Mouse (Mus musculus): ENCODE data around the gene Olfr201. TPM values are rescaled to one million over a fixed set of nuclear protein-coding genes. Genes with fewer than 3 reads are reported as not detected.
"Not testable (repeated sequence)": the region's sequence is repeated elsewhere in the genome, so short reads cannot be mapped to it uniquely, and the experiment has no call there.

The Olfr201 gene
- polyA plus RNA-seq, 1 experiment from 2014 or later: not detected

- H3K27ac ChIP-seq (ENCODE audit: low read length); H3K9ac ChIP-seq (ENCODE audit: low read depth, low read length); H3K4me3 ChIP-seq (ENCODE audit: low read depth, low read length); H3K36me3 ChIP-seq (ENCODE audit: control insufficient read depth, insufficient read depth, low read length); H3K27me3 ChIP-seq (ENCODE audit: control insufficient read depth, insufficient read depth, low read depth, low read length); H3K9me3 ChIP-seq (replicated peaks; ENCODE audit: control insufficient read depth, low read length, poor library complexity, severe bottlenecking); H3K4me1 ChIP-seq (ENCODE audit: control insufficient read depth, insufficient read depth, low read length); H3K4me2 ChIP-seq (ENCODE audit: low read length); ATAC-seq: not testable (repeated sequence)
- 78% methylated on average over 1 of the region's 1 CpGs for WGBS
Observed at GRCm38 (mm10) chr16:59219667-59220066, 52.8 kb downstream of the Olfr201 start, which contains the start of gene Olfr199. Olfr199 (minus strand) TSS chr16:59219767.

- not testable (repeated sequence) for H3K4me2 ChIP-seq (ENCODE audit: low read length); H3K9ac ChIP-seq (ENCODE audit: low read depth, low read length); H3K27ac ChIP-seq (ENCODE audit: low read length); ATAC-seq; H3K27me3 ChIP-seq (ENCODE audit: control insufficient read depth, insufficient read depth, low read depth, low read length); H3K36me3 ChIP-seq (ENCODE audit: control insufficient read depth, insufficient read depth, low read length); H3K9me3 ChIP-seq (replicated peaks; ENCODE audit: control insufficient read depth, low read length, poor library complexity, severe bottlenecking); H3K4me1 ChIP-seq (ENCODE audit: control insufficient read depth, insufficient read depth, low read length); H3K4me3 ChIP-seq (ENCODE audit: low read depth, low read length)
- 85% methylated on average over 3 of the region's 3 CpGs for WGBS
Observed at GRCm38 (mm10) chr16:59217861-59218260, 54.6 kb downstream of the Olfr201 start.

Other genes starting within 250 kb of the Olfr201 start
- gene Olfr186, start 242.3 kb downstream of the Olfr201 start, polyA plus RNA-seq (2015; fragmentation: Nextera tagmentation; extraction: Ambion mirVana): not detected in 2 replicates
- not detected in 2 replicates for gene Olfr187, start 232.9 kb downstream of the Olfr201 start, polyA plus RNA-seq (2015; fragmentation: Nextera tagmentation; extraction: Ambion mirVana)
- gene Olfr190, start 194.6 kb downstream of the Olfr201 start, polyA plus RNA-seq (2015; fragmentation: Nextera tagmentation; extraction: Ambion mirVana): not detected in 2 replicates
- gene Olfr191, start 182.8 kb downstream of the Olfr201 start, polyA plus RNA-seq (2015; fragmentation: Nextera tagmentation; extraction: Ambion mirVana): not detected in 2 replicates
- not detected in 2 replicates for gene Olfr193, start 160.8 kb downstream of the Olfr201 start, polyA plus RNA-seq (2015; fragmentation: Nextera tagmentation; extraction: Ambion mirVana)
- gene Olfr194, start 151.6 kb downstream of the Olfr201 start, polyA plus RNA-seq (2015; fragmentation: Nextera tagmentation; extraction: Ambion mirVana): not detected in 2 replicates
- gene Olfr195, start 125.6 kb downstream of the Olfr201 start, polyA plus RNA-seq (2015; fragmentation: Nextera tagmentation; extraction: Ambion mirVana): not detected in 2 replicates
- not detected in 2 replicates for gene Olfr196, start 102.2 kb downstream of the Olfr201 start, polyA plus RNA-seq (2015; fragmentation: Nextera tagmentation; extraction: Ambion mirVana)
- not detected in 2 replicates for gene Olfr198, start 69.1 kb downstream of the Olfr201 start, polyA plus RNA-seq (2015; fragmentation: Nextera tagmentation; extraction: Ambion mirVana)
- gene Olfr199, start 52.9 kb downstream of the Olfr201 start, polyA plus RNA-seq (2015; fragmentation: Nextera tagmentation; extraction: Ambion mirVana): not detected in 2 replicates
- gene Olfr202, start 14.2 kb upstream of the Olfr201 start, polyA plus RNA-seq (2015; fragmentation: Nextera tagmentation; extraction: Ambion mirVana): not detected in 2 replicates
- gene Olfr203, start 26.2 kb upstream of the Olfr201 start, polyA plus RNA-seq (2015; fragmentation: Nextera tagmentation; extraction: Ambion mirVana): not detected in 2 replicates
- not detected in 2 replicates for gene Olfr204, start 45.6 kb upstream of the Olfr201 start, polyA plus RNA-seq (2015; fragmentation: Nextera tagmentation; extraction: Ambion mirVana)
- not detected in 2 replicates for gene Olfr205, start 58.5 kb upstream of the Olfr201 start, polyA plus RNA-seq (2015; fragmentation: Nextera tagmentation; extraction: Ambion mirVana)
- not detected in 2 replicates for gene Olfr206, start 76.6 kb upstream of the Olfr201 start, polyA plus RNA-seq (2015; fragmentation: Nextera tagmentation; extraction: Ambion mirVana)
- not detected in 2 replicates for gene Olfr209, start 91.4 kb upstream of the Olfr201 start, polyA plus RNA-seq (2015; fragmentation: Nextera tagmentation; extraction: Ambion mirVana)
- gene Gabrr3, start 134.7 kb upstream of the Olfr201 start, polyA plus RNA-seq (2015; fragmentation: Nextera tagmentation; extraction: Ambion mirVana): not detected in 2 replicates
- 15.7 and 16.0 TPM in 2 replicates for gene Riox2, start 199.1 kb upstream of the Olfr201 start, polyA plus RNA-seq (2015; fragmentation: Nextera tagmentation; extraction: Ambion mirVana)